Mouse (Mus musculus): ENCODE data around the gene Trmt10c. TPM values are rescaled to one million over a fixed set of nuclear protein-coding genes. Genes with fewer than 3 reads are reported as not detected.
A peak's percentile ranks its signal among the peaks of the same experiment; 100 is the strongest.
"Not testable (repeated sequence)": the region's sequence is repeated elsewhere in the genome, so short reads cannot be mapped to it uniquely, and the experiment has no call there.

Gene Trmt10c
- polyA plus RNA-seq, 1 experiment from 2014 or later = 18.9 TPM

GRCm38 (mm10) chr16:56071317-56072232 lies 34.0 kb upstream of the Trmt10c start:
- Histone ChIP-seq H3K4me2 (no peak overlapping the region), H3K27me3 (replicated peaks) (no peaks in the 10 kb centered on the region), H3K9me3 (replicated peaks) (no peaks in the 10 kb centered on the region), H3K9ac (replicated peaks) (no peak overlapping the region), H3K4me3 (replicated peaks) (no peak overlapping the region), H3K4me1 (peaks cover 12% of the 10 kb centered on the region), H3K36me3 (no peaks in the 10 kb centered on the region), H3K27ac (replicated peaks) (no peak overlapping the region)
- no peak for ATAC-seq (ENCODE audit: low FRiP score)
- WGBS = 43% methylated on average over 5 of the region's 5 CpGs

- no peaks in the 10 kb centered on the region for H3K9me3 ChIP-seq (replicated peaks)
- no peak for ATAC-seq (ENCODE audit: low FRiP score)
- H3K36me3 ChIP-seq = no peaks in the 10 kb centered on the region
- H3K4me3 ChIP-seq (replicated peaks) = no peak overlapping the region
- H3K9ac ChIP-seq (replicated peaks) = no peak overlapping the region
- H3K4me2 ChIP-seq = no peak overlapping the region
- H3K4me1 ChIP-seq = no peaks in the 10 kb centered on the region
- H3K27me3 ChIP-seq (replicated peaks) = no peaks in the 10 kb centered on the region
- 92% methylated on average over 6 of the region's 6 CpGs for WGBS
- no peak overlapping the region for H3K27ac ChIP-seq (replicated peaks)
Measured at GRCm38 (mm10) chr16:56068523-56069070, 31.0 kb upstream of the Trmt10c start.

DNA sequence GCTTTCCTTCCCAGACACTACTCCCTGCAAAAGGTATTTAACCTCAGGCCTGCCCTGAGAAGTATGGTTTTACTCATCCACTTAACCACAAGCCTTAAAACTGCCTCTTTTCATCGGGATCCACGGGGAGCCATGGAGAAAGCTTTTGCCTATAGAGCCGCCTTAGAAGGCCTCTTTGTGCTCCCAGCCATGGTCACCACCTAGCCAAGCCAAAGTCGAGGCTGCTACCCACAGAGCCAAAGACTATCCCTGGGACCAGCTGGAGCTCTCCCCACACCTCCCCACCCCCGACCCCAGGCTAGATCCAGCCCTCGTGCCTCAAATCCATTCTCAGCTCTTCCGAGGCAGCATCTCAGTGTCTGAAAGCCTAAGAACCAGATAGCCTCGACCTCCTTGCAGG lies 28.5 kb upstream of the Trmt10c start:
- Histone ChIP-seq H3K27me3 (replicated peaks) (no peaks in the 10 kb centered on the region), H3K4me1 (no peaks in the 10 kb centered on the region), H3K4me2 (no peak overlapping the region), H3K9me3 (replicated peaks) (no peaks in the 10 kb centered on the region), H3K4me3 (replicated peaks) (no peak overlapping the region), H3K9ac (replicated peaks) (no peak overlapping the region), H3K27ac (replicated peaks) (no peak overlapping the region), H3K36me3 (no peaks in the 10 kb centered on the region)
- WGBS = 50% methylated on average over 8 of the region's 8 CpGs
- ATAC-seq (ENCODE audit: low FRiP score) = no peak

DNA sequence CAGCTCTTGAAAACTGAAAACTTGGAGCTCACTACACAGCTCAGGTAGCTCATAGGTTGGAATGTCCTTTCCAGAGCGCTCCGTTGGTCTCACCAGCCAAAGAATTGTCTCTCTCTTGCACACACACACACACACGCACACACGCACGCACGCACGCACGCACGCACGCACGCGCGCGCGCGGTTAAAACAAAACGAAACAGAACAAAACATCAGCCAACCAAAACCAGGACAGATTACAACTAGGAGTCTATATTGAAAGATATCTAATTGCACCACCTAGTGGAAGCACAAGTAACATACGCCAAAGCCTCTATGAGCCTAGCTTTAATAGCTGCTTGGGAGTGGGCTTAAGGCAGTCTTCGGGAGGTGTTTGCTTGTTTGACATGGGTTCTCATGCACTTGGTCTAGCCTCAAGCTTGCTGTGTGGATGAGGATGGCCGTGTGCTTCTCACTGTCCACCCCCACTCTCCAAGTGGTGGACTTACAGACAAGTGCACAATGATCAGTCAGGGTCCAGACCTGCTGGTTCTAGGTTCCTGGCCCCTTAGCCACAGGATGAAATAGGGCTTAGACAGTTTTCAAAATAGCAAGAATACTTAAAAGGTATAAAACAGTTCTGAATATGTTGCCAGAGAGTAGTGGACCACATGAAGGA lies 26.8 kb upstream of the Trmt10c start:
- WGBS = 10% methylated on average over 20 of the region's 20 CpGs
- Histone ChIP-seq H3K36me3 (no peaks in the 10 kb centered on the region), H3K4me3 (replicated peaks) (peak overlapping the region; percentile 41), H3K27me3 (replicated peaks) (no peaks in the 10 kb centered on the region), H3K9ac (replicated peaks) (no peak overlapping the region; the same call in 1 of the 2 replicates), H3K27ac (replicated peaks) (peak overlapping the region; percentile 84), H3K4me2 (peak overlapping the region; percentile 71), H3K4me1 (no peaks in the 10 kb centered on the region), H3K9me3 (replicated peaks) (no peaks in the 10 kb centered on the region)
- ATAC-seq (ENCODE audit: low FRiP score) = peak; percentile 93

GRCm38 (mm10) chr16:56062981-56063380 lies 25.4 kb upstream of the Trmt10c start:
- no peaks in the 10 kb centered on the region for H3K36me3 ChIP-seq
- no peak overlapping the region for H3K27ac ChIP-seq (replicated peaks)
- H3K9ac ChIP-seq (replicated peaks) = no peak overlapping the region
- no peaks in the 10 kb centered on the region for H3K27me3 ChIP-seq (replicated peaks)
- no peaks in the 10 kb centered on the region for H3K4me1 ChIP-seq
- no peaks in the 10 kb centered on the region for H3K9me3 ChIP-seq (replicated peaks)
- ATAC-seq (ENCODE audit: low FRiP score) = no peak
- no peak overlapping the region for H3K4me2 ChIP-seq
- WGBS = 59% methylated on average over 11 of the region's 11 CpGs
- no peak overlapping the region for H3K4me3 ChIP-seq (replicated peaks)

GRCm38 (mm10) chr16:56061995-56062594 lies 24.5 kb upstream of the Trmt10c start:
- Histone ChIP-seq H3K36me3 (no peaks in the 10 kb centered on the region), H3K4me1 (no peaks in the 10 kb centered on the region), H3K4me3 (replicated peaks) (no peak overlapping the region), H3K9me3 (replicated peaks) (no peaks in the 10 kb centered on the region), H3K27ac (replicated peaks) (no peak overlapping the region), H3K27me3 (replicated peaks) (no peaks in the 10 kb centered on the region), H3K4me2 (no peak overlapping the region), H3K9ac (replicated peaks) (no peak overlapping the region)
- ATAC-seq (ENCODE audit: low FRiP score) = no peak
- 80% methylated on average over 7 of the region's 7 CpGs for WGBS

DNA sequence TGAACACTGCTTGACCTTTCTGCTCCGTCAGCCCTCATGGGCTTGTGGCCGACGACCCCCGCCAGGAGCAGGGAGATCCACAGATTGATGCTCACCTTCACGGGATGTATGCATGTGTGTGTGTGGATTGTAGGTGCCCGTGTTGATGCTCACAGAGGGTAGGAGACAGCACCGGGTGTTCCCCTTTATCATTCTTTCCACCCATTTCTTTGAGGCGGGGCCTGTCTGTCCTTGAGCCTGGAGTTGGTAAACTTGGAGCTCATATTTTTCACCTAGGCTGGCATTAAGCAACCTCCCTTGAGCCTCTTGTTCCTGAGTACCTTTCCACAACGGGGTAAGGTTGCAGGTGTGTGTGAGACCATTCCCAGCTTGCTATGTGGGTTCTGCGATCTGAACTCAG lies 20.5 kb upstream of the Trmt10c start:
- Histone ChIP-seq H3K9ac (replicated peaks) (no peak overlapping the region), H3K4me2 (no peak overlapping the region), H3K27me3 (replicated peaks) (no peaks in the 10 kb centered on the region), H3K4me3 (replicated peaks) (no peak overlapping the region), H3K4me1 (no peaks in the 10 kb centered on the region), H3K36me3 (no peaks in the 10 kb centered on the region), H3K27ac (replicated peaks) (no peak overlapping the region), H3K9me3 (replicated peaks) (no peaks in the 10 kb centered on the region)
- WGBS = 74% methylated on average over 10 of the region's 10 CpGs
- no peak for ATAC-seq (ENCODE audit: low FRiP score)

- Histone ChIP-seq H3K4me1 (no peaks in the 10 kb centered on the region), H3K4me3 (replicated peaks) (no peak overlapping the region), H3K4me2 (no peak overlapping the region), H3K36me3 (no peaks in the 10 kb centered on the region), H3K27ac (replicated peaks) (no peak overlapping the region), H3K27me3 (replicated peaks) (no peaks in the 10 kb centered on the region), H3K9me3 (replicated peaks) (no peaks in the 10 kb centered on the region), H3K9ac (replicated peaks) (no peak overlapping the region)
- ATAC-seq (ENCODE audit: low FRiP score) = no peak
- 25% methylated on average over 7 of the region's 7 CpGs for WGBS
Measured at GRCm38 (mm10) chr16:56056944-56057590, 19.4 kb upstream of the Trmt10c start.

- no peaks in the 10 kb centered on the region for H3K9me3 ChIP-seq (replicated peaks)
- WGBS = 85% methylated on average over 3 of the region's 3 CpGs
- no peaks in the 10 kb centered on the region for H3K4me1 ChIP-seq
- ATAC-seq (ENCODE audit: low FRiP score) = no peak
- H3K4me2 ChIP-seq = no peak overlapping the region
- H3K27ac ChIP-seq (replicated peaks) = no peak overlapping the region
- H3K27me3 ChIP-seq (replicated peaks) = no peaks in the 10 kb centered on the region
- no peak overlapping the region for H3K9ac ChIP-seq (replicated peaks)
- no peak overlapping the region for H3K4me3 ChIP-seq (replicated peaks)
- H3K36me3 ChIP-seq = no peaks in the 10 kb centered on the region
Measured at GRCm38 (mm10) chr16:56055911-56056310, 18.3 kb upstream of the Trmt10c start.

- H3K9ac ChIP-seq (replicated peaks); H3K4me2 ChIP-seq; H3K4me3 ChIP-seq (replicated peaks); H3K9me3 ChIP-seq (replicated peaks); H3K27ac ChIP-seq (replicated peaks); H3K36me3 ChIP-seq; H3K27me3 ChIP-seq (replicated peaks); H3K4me1 ChIP-seq; ATAC-seq (ENCODE audit: low FRiP score): not testable (repeated sequence)
- no CpG with 5 or more reads among the region's 4 CpGs for WGBS
Measured at GRCm38 (mm10) chr16:56048038-56048437, 10.4 kb upstream of the Trmt10c start, which contains the start of gene Senp7. Gene Senp7, plus strand, starts transcription at chr16:56048338.

- 34% methylated on average over 8 of the region's 8 CpGs for WGBS
- ATAC-seq (ENCODE audit: low FRiP score) = no peak; the same call in 1 of the 2 replicates
- no peaks in the 10 kb centered on the region for H3K27me3 ChIP-seq (replicated peaks)
- peak overlapping the region; percentile 86 for H3K9ac ChIP-seq (replicated peaks)
- peaks cover 13% of the 10 kb centered on the region for H3K36me3 ChIP-seq
- H3K9me3 ChIP-seq (replicated peaks) = no peaks in the 10 kb centered on the region
- peaks cover 21% of the 10 kb centered on the region for H3K4me1 ChIP-seq
- peak overlapping the region; percentile 88 for H3K4me3 ChIP-seq (replicated peaks)
- peak overlapping the region; percentile 90 for H3K27ac ChIP-seq (replicated peaks)
- H3K4me2 ChIP-seq = peak overlapping the region; percentile 54
Measured at GRCm38 (mm10) chr16:56038090-56038489, 471 bp upstream of the Trmt10c start.
